Mouse (Mus musculus) thymus, adult 2 months (tissue): ENCODE measurements around the gene Arpp21. TPM values are rescaled to one million over a fixed set of nuclear protein-coding genes. Genes with fewer than 3 reads are reported as not detected.

Source experiments
- DNase-seq: peaks from one replicate; pipeline ENCODE4 v3.0.0; 2021
- H3K27ac ChIP-seq: fragments of 200-500 bp; 2 replicates; pipeline ENCODE4 v1.5.1; 2012; ENCODE audit warnings: low read length, control low read depth; ENCODE audit not compliant: control insufficient read depth, insufficient read depth
- H3K27me3 ChIP-seq: fragments of 200-500 bp; 2 replicates; pipeline ENCODE4 v1.6.1; 2012; ENCODE audit warnings: mild to moderate bottlenecking, low read length, moderate library complexity, mixed read lengths; ENCODE audit not compliant: control insufficient read depth, insufficient read depth
- H3K36me3 ChIP-seq: fragments of 200-500 bp; 2 replicates; pipeline ENCODE4 v1.6.1; 2012; ENCODE audit warnings: mild to moderate bottlenecking, low read length, moderate library complexity; ENCODE audit not compliant: control insufficient read depth, insufficient read depth
- H3K4me1 ChIP-seq: fragments of 200-500 bp; replicated peaks from 2 replicates; pipeline ENCODE4 v1.6.1; 2012; ENCODE audit warnings: low read length; ENCODE audit not compliant: control insufficient read depth, insufficient read depth
- H3K4me3 ChIP-seq: fragments of 200-500 bp; 2 replicates; pipeline ENCODE4 v1.5.1; 2012; ENCODE audit warnings: mild to moderate bottlenecking, low read length, control low read depth, moderate library complexity; ENCODE audit not compliant: control insufficient read depth, insufficient read depth
- CTCF ChIP-seq: fragments of 200-500 bp; IDR thresholded peaks from 2 replicates; pipeline ENCODE4 v1.5.1; 2012; ENCODE audit warnings: mild to moderate bottlenecking, control low read depth, low read length, moderate library complexity, borderline replicate concordance; ENCODE audit not compliant: control insufficient read depth, poor library complexity, insufficient read depth; ENCODE audit errors: extremely low read depth
- POLR2A ChIP-seq: fragments of 200-500 bp; IDR thresholded peaks from 2 replicates; pipeline ENCODE4 v1.6.1; 2012; ENCODE audit warnings: mild to moderate bottlenecking, low read length, control low read depth, moderate library complexity; ENCODE audit not compliant: control insufficient read depth, poor library complexity, insufficient read depth; ENCODE audit errors: extremely low read depth
- WGBS: fragments of 180-500 bp; shearing (Covaris S2); methylation state at CpG from one replicate; pipeline ENCODE4 v1.1.7; 2018; 5-methylcytosine and 5-hydroxymethylcytosine counted together
- polyA plus RNA-seq: library from polyadenylated mRNA; depleted of rRNA; stranded (reverse); fragments of >200 nt; gene quantifications from 2 replicates; pipeline ENCODE4 v1.2.3, GENCODE M21; 2012

The Arpp21 gene
- polyA plus RNA-seq, 1 experiment, result 578 TPM

GRCm38 (mm10) chr9:112177569-112177968 lies 58.2 kb downstream of the Arpp21 start:
- H3K27me3 ChIP-seq, result no peaks in the 10 kb centered on the region
- no peak overlapping the region for H3K4me3 ChIP-seq
- H3K27ac ChIP-seq, result no peak overlapping the region
- no peak for DNase-seq
- no peak for TF ChIP-seq POLR2A
- TF ChIP-seq CTCF, result no peak
- H3K36me3 ChIP-seq, result peaks cover 100% of the 10 kb centered on the region
- H3K4me1 ChIP-seq, result peaks cover 9% of the 10 kb centered on the region; the same call in 1 of the 2 replicates
- 57% methylated on average over 2 of the region's 2 CpGs for WGBS

DNA sequence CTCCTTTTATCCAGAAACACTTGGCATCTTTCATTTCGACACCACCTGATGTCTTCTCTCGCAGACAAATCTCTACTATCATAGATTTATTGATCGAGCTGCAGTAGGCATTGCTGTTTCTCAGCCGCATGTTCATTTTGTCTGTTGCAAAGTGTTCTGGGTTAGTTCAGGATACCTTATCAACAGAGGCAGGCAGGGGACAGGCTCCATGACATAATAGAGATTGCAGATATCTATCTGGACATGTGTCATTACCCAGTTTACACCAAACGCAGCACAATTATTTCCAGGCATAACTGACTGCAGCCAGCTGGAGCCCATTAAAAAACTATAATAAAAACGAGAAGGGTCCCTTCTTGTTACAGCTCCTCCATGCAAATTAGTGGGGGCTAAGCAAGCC lies 59.4 kb downstream of the Arpp21 start:
- TF ChIP-seq POLR2A, result no peak
- TF ChIP-seq CTCF, result no peak
- no peak overlapping the region for H3K4me3 ChIP-seq
- H3K36me3 ChIP-seq, result peaks cover 100% of the 10 kb centered on the region
- H3K27me3 ChIP-seq, result no peaks in the 10 kb centered on the region
- no peak overlapping the region for H3K27ac ChIP-seq
- no peak for DNase-seq
- WGBS, result 93% methylated on average over 6 of the region's 6 CpGs
- peaks cover 9% of the 10 kb centered on the region; the same call in 1 of the 2 replicates for H3K4me1 ChIP-seq

GRCm38 (mm10) chr9:112174407-112175357 lies 61.1 kb downstream of the Arpp21 start:
- peaks cover 9% of the 10 kb centered on the region; the same call in 1 of the 2 replicates for H3K4me1 ChIP-seq
- peak; percentile 20 for DNase-seq
- 22% methylated on average over 15 of the region's 15 CpGs for WGBS
- H3K4me3 ChIP-seq, result no peak overlapping the region
- H3K36me3 ChIP-seq, result peaks cover 100% of the 10 kb centered on the region
- H3K27ac ChIP-seq, result no peak overlapping the region
- TF ChIP-seq CTCF (no peak), POLR2A (no peak)
- H3K27me3 ChIP-seq, result no peaks in the 10 kb centered on the region

DNA sequence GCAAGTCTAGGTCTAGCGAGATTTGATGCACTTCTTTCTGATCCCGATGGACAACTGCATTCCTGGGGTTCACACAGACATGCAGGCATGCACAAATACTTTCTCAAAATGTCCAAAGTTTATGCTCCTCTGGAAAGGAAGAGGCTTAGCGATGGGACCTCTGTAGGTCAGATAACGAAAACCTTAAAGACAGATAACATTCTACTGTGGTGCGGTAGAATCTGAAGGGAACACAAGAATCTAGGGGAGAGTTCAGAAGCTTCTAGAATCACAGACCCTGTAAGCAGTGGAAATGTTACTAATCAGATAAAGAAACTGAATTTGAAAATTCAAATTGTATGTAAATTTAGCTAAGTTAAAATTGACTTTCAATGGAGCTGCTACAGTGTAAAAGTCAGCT lies 62.0 kb downstream of the Arpp21 start:
- H3K4me1 ChIP-seq, result peaks cover 9% of the 10 kb centered on the region; the same call in 1 of the 2 replicates
- H3K27me3 ChIP-seq, result no peaks in the 10 kb centered on the region
- H3K4me3 ChIP-seq, result no peak overlapping the region
- H3K36me3 ChIP-seq, result peaks cover 100% of the 10 kb centered on the region
- 95% methylated on average over 5 of the region's 5 CpGs for WGBS
- no peak for DNase-seq
- no peak overlapping the region for H3K27ac ChIP-seq
- TF ChIP-seq CTCF, result no peak
- no peak for TF ChIP-seq POLR2A

- DNase-seq, result no peak
- H3K4me1 ChIP-seq, result no peaks in the 10 kb centered on the region
- no peaks in the 10 kb centered on the region for H3K27me3 ChIP-seq
- no peak overlapping the region for H3K4me3 ChIP-seq
- H3K27ac ChIP-seq, result no peak overlapping the region
- peaks cover 88% of the 10 kb centered on the region for H3K36me3 ChIP-seq
- TF ChIP-seq POLR2A (no peak), CTCF (no peak)
- 77% methylated on average over 4 of the region's 4 CpGs for WGBS
Observed at GRCm38 (mm10) chr9:112164677-112165076, 71.1 kb downstream of the Arpp21 start.

- WGBS, result 98% methylated on average over 2 of the region's 2 CpGs
- H3K4me1 ChIP-seq, result no peaks in the 10 kb centered on the region
- peaks cover 86% of the 10 kb centered on the region for H3K36me3 ChIP-seq
- no peak overlapping the region for H3K4me3 ChIP-seq
- H3K27ac ChIP-seq, result no peak overlapping the region
- no peak for TF ChIP-seq POLR2A
- no peak for TF ChIP-seq CTCF
- DNase-seq, result no peak
- H3K27me3 ChIP-seq, result no peaks in the 10 kb centered on the region
Observed at GRCm38 (mm10) chr9:112160981-112161380, 74.8 kb downstream of the Arpp21 start.

DNA sequence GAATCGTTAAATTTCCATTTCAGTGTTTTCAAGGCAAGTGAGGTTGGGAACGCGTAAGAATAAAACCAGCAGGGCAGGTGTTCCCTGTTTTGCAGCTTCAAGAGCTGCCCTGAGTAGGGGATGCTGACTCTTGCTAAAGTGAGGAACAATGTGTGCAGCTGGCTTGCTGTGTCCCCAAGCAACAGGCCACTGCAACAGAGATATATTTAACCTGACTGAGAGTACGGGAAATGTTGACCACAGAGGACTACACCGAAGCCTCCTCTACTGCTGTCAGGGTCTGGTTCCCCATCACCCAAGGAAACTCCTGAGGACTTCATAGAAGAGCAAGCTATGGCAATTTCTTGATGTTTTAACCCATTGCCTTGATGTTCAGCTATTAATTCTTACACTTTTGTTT lies 81.8 kb downstream of the Arpp21 start:
- 75% methylated on average over 5 of the region's 5 CpGs for WGBS
- Histone ChIP-seq H3K27me3 (no peaks in the 10 kb centered on the region), H3K27ac (no peak overlapping the region), H3K4me1 (no peaks in the 10 kb centered on the region), H3K36me3 (peaks cover 98% of the 10 kb centered on the region), H3K4me3 (no peak overlapping the region)
- DNase-seq, result no peak
- TF ChIP-seq POLR2A (no peak), CTCF (no peak)
